Mouse (Mus musculus): ENCODE results near the gene Glis3. TPM values are rescaled to one million over a fixed set of nuclear protein-coding genes. Genes with fewer than 3 reads are reported as not detected.

Gene Glis3
- total RNA-seq, 2 experiments from 2014 or later = 0.61 to 1.2 TPM

GRCm38 (mm10) chr19:28454331-28454730 is 225.5 kb downstream of the Glis3 start:
- TF ChIP-seq CTCF (IDR thresholded peaks at IDR 0.05) = no peak
- no peak overlapping the region for H3K27ac ChIP-seq
- H3K4me3 ChIP-seq = no peak overlapping the region
- DNase-seq = no peak
- intact Hi-C loops (cut with DNase I) = no loop called here

- no peak overlapping the region for H3K27ac ChIP-seq
- no peak for TF ChIP-seq CTCF (IDR thresholded peaks at IDR 0.05)
- DNase-seq = no peak
- intact Hi-C loops (cut with DNase I) = no loop called here
- H3K4me3 ChIP-seq = no peak overlapping the region
Observed at GRCm38 (mm10) chr19:28452951-28453520, 226.8 kb downstream of the Glis3 start.

GRCm38 (mm10) chr19:28448811-28449210 is 231.1 kb downstream of the Glis3 start:
- TF ChIP-seq CTCF (IDR thresholded peaks at IDR 0.05) = no peak
- intact Hi-C loops (cut with DNase I) = no loop called here
- DNase-seq = no peak
- H3K4me3 ChIP-seq = no peak overlapping the region
- H3K27ac ChIP-seq = no peak overlapping the region

GRCm38 (mm10) chr19:28442161-28442560 is 237.7 kb downstream of the Glis3 start:
- H3K27ac ChIP-seq = no peak overlapping the region
- intact Hi-C loops (cut with DNase I) = no loop called here
- TF ChIP-seq CTCF (IDR thresholded peaks at IDR 0.05) = no peak

GRCm38 (mm10) chr19:28436457-28437148 is 243.3 kb downstream of the Glis3 start:
- Histone ChIP-seq H3K27ac (no peak overlapping the region), H3K4me3 (no peak overlapping the region)
- TF ChIP-seq CTCF (IDR thresholded peaks at IDR 0.05) = no peak
- no peak for DNase-seq
- intact Hi-C loops (cut with DNase I) = no loop called here

More at GRCm38 (mm10) chr19:28442161-28442560, 237.7 kb downstream of the Glis3 start:
- no peak overlapping the region for H3K4me3 ChIP-seq
- no peak for DNase-seq

- H3K4me3 ChIP-seq = no peak overlapping the region
- intact Hi-C loops (cut with DNase I) = no loop called here
- TF ChIP-seq CTCF (IDR thresholded peaks at IDR 0.05) = no peak
- H3K27ac ChIP-seq = no peak overlapping the region
- DNase-seq = no peak
Observed at GRCm38 (mm10) chr19:28428220-28428816, 251.6 kb downstream of the Glis3 start.

GRCm38 (mm10) chr19:28424180-28424579 is 255.7 kb downstream of the Glis3 start:
- intact Hi-C loops (cut with DNase I) = no loop called here

GRCm38 (mm10) chr19:28422939-28423338 is 256.9 kb downstream of the Glis3 start:
- no peak for DNase-seq
- intact Hi-C loops (cut with DNase I) = no loop called here

More at GRCm38 (mm10) chr19:28424180-28424579, 255.7 kb downstream of the Glis3 start:
- Histone ChIP-seq H3K4me3 (no peak overlapping the region), H3K27ac (no peak overlapping the region)
- no peak for DNase-seq
- TF ChIP-seq CTCF (IDR thresholded peaks at IDR 0.05) = no peak

GRCm38 (mm10) chr19:28416069-28416468 is 263.8 kb downstream of the Glis3 start:
- H3K4me3 ChIP-seq = no peak overlapping the region
- H3K27ac ChIP-seq = no peak overlapping the region
- no peak for DNase-seq
- no peak for TF ChIP-seq CTCF (IDR thresholded peaks at IDR 0.05)
- intact Hi-C loops (cut with DNase I) = no loop called here

More at GRCm38 (mm10) chr19:28422939-28423338, 256.9 kb downstream of the Glis3 start:
- H3K27ac ChIP-seq = no peak overlapping the region
- no peak for TF ChIP-seq CTCF (IDR thresholded peaks at IDR 0.05)
- H3K4me3 ChIP-seq = no peak overlapping the region

- intact Hi-C loops (cut with DNase I) = no loop called here
- no peak for DNase-seq
- TF ChIP-seq CTCF (IDR thresholded peaks at IDR 0.05) = no peak
- H3K27ac ChIP-seq = no peak overlapping the region
- no peak overlapping the region for H3K4me3 ChIP-seq
Observed at GRCm38 (mm10) chr19:28408787-28409186, 271.1 kb downstream of the Glis3 start.

GRCm38 (mm10) chr19:28402956-28403355 is 276.9 kb downstream of the Glis3 start:
- H3K27ac ChIP-seq = no peak overlapping the region
- no peak overlapping the region for H3K4me3 ChIP-seq
- DNase-seq = no peak
- intact Hi-C loops (cut with DNase I) = no loop called here
- TF ChIP-seq CTCF (IDR thresholded peaks at IDR 0.05) = no peak

GRCm38 (mm10) chr19:28395584-28395861 is 284.4 kb downstream of the Glis3 start:
- intact Hi-C loops (cut with DNase I) = no loop called here
- TF ChIP-seq CTCF (IDR thresholded peaks at IDR 0.05) = no peak
- H3K27ac ChIP-seq = no peak overlapping the region
- DNase-seq = no peak
- H3K4me3 ChIP-seq = no peak overlapping the region

GRCm38 (mm10) chr19:28394826-28395583 is 284.9 kb downstream of the Glis3 start:
- Histone ChIP-seq H3K4me3 (no peak overlapping the region), H3K27ac (no peak overlapping the region)
- DNase-seq = no peak
- no peak for TF ChIP-seq CTCF (IDR thresholded peaks at IDR 0.05)
- intact Hi-C loops (cut with DNase I) = no loop called here
